Mouse (Mus musculus) hematopoietic stem cell, adult 5-6 weeks (primary cell): ENCODE measurements at regions not wholly inside any gene's neighbourhood (a gene's known extent, or its start where the extent isn't known, plus 50 kb on each side); places are given as distances from the start of the nearest gene placed in this dataset.

Experiments used
- ATAC-seq, 2 experiments: fragments of 125-278 bp in 1 of 2; replicated peaks in 1 of 2; 2 replicates each; pipeline ENCODE4 v1.8.0; 2016 to 2017; ENCODE audit warnings: inconsistent platforms in 2 of 2, mild to moderate bottlenecking in 2 of 2, moderate number of reproducible peaks in 2 of 2, low read depth in 1 of 2, moderate TSS enrichment in 1 of 2; ENCODE audit not compliant: low FRiP score in 2 of 2, poor library complexity in 2 of 2, severe bottlenecking in 2 of 2, insufficient read depth in 1 of 2, low TSS enrichment in 1 of 2

DNA sequence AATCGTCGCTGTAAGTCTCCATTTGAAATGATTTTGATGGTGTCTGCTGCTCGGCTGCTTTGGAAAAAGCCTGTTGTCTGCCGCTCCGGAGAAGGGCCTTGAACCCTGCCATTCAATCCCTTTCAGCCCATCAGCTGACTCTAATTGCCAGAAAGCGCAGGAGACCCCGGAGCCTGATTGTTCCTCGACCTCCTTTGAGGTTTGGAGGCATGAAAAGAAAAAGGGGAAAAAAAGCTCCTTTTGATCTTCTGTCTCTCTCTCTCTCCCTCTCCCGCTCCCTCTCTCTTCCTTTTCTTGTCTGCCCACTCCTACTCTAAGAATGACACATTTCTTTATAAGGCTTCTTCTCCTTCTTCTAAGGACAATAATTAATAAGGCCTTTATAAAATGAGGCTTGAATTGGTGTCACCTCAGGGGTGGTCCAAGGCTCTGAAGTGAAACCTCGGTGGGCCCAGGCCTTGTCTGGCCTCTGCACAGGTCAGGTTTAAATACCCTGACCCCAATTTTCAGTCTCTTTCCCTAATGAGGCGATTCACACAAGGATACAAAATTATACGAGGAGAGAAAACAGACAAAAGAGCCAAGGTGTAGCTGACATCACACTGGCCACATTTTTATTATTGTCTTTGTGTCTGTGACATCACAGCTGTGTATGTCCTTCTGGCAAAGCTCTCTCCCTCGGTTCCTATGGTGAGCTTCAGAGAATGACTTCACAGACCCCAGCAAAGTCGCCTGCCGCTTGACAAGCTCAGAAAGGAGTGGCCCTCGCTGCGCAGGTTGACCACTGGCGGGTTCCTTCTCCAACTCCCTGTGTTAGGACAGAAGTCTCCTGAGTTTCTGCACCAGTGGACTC lies 787.4 kb downstream of the Nr2f2 start:
- no peak for ATAC-seq

DNA sequence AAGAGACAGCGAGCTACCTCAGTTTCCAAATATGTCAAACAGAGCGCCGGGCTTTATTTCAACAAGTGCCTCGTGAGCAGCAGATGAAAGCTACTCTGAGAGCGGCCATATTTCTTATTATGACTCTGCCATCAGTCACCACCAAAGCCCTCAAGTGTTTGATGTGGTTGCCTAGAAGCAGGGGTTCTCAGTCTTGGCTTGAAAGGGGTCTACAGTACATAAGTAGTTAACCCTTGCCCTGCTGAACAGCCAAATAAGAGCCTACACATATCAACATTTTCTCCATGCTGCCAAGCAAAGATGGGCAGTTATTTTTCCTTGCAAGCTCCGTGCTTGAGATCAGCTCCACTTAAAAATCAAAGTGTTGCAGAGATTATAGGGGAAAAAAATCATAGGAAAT lies 788.8 kb downstream of the Nr2f2 start:
- no peak for ATAC-seq

DNA sequence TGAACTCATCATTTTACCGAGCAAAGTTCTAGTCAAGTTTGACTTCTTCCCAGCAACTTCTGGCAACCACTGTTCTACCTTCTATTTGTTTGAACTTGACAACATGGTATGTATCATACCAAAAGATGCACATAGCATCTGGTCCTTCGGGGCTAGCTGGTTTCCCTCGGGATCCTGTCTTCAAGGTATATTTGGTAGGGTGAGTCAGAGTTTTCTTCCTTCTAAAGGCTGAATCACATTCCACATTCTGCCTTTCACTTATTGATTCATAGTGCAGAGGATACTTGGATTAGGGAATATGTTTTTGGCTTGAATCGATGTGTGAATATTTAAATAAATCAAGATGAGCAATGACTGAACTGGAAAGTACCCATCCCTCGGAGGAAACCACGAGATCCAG lies 789.9 kb downstream of the Nr2f2 start:
- no peak for ATAC-seq

DNA sequence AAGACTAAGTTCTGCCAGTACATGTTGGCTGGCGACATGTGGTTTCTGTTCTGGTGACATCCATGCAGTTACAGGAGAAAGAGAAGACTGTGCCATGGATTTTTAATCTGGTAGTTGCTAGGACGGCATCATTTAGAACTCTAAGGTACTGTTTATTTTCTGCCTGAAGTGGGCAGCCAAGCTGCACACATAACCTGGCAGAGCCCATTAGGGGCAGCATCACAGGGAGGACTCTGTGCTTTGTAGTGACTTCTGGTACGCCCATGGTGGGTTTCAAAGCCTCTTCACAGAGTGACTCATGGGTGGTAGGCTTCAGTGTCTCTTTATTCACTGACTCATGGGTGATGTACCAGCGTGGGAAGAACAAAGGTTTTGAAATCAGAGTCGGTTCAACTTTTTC lies 792.8 kb downstream of the Nr2f2 start:
- no peak for ATAC-seq

DNA sequence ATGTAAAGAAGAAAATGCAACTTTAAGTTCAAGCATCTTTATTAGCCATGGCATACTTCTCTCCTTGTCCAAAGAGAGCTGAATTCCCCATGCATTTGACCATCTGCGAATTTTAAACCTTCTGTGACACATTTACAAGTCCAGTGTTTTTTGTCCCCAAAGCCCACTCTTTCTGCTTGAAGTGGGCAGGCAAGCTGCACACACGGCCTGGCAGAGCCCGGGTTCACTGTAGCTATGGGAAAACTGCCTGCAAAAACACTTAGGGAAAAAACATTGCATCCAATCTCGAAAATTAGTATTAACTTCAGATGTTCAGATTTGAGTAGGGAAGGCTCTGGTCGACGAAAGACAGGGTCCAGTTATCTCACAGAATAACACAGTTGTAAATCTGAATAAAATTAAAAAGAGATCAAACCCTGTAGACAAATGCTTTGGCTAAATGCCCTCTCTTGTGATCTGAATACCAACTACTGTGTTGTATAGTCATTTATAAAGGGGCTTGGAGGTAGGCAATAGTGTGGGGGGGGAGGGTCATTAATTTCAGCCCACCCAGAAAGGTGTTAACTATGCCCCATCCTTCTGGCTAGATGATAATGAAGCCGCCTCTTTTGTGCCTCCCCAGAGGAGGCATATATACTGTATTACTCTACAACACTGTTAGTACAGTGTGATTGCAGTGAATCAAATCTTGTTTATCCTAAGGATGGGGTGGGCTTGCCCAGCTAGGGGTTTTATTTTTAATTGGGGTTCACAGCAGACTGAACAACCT lies 793.7 kb downstream of the Nr2f2 start:
- no peak for ATAC-seq

DNA sequence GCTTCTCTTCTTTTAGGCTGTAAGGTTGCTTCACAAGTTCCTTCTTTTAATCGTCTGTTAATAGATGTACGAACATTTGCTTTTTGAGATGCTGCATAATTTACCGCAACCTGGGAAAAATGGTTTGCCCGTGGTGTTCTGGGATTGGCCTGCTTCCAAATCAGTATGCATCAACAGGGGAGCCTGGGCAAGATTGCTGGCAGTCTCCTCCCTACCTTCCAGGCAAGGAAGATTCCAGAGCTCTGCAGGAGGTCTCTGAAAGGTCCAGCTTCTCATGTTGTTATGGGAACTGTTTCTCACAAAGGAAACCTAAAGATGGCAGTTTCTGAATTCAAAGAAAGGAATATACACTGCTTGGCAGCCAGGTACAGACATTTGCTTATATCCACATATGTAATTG lies 799.6 kb downstream of the Nr2f2 start:
- no peak for ATAC-seq

DNA sequence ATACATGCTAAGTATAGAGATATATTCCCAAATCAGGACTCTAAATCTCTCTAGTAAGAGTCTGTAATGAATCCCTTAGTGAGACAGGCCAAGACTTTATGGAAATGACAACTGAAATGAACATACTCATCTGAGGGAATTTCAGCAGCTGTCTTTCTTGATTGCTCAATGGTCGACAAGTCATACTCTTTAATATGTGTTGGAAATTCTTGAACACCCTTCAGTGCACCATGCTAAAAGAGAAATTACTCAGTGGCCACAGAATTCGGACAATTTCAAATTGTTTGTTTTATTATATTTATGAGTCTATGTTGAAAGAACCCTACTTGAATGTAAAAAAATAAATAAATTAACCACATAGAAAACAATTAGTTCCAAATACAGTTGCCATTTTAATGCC lies 802.1 kb downstream of the Nr2f2 start:
- ATAC-seq: no peak

DNA sequence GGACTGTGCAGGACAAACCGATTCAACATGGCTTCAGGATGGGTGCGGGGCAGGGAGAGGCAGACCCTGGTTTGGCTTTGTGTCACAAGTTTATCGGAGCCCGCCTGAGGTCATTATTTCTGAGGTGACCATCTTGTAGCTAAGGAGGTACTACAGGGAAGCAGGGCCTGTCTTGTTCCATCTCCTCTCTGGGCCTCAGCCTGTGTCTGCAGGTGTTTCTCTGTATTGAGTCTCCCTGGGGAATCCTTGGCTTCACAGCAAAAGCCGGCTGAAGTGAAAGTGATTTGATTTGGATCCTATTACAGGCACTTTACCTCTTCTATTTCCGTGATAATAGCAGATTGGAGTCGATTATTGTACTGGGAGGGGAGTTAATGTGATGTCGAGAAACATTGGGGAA lies 805.7 kb upstream of the Arrdc4 start:
- no peak for ATAC-seq

DNA sequence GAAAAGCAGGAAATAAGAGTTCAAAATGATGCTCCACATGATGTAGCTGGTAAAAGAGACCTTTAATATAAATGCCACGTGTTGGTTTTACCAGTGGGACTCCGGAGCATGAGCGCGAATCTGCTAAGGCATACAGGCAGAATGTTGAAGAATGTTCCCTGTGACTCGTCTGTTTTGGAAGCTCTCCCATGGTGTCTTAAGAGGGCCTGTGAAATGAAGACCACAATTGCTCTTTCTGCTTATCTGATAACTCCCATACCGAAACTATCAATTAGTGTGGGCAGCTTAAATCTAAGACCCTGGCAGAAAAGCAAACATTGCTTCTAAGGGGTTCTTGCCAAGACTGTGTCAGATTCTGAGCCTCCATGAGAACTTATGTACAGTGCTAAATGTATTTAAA lies 804.9 kb upstream of the Arrdc4 start:
- ATAC-seq: no peak

DNA sequence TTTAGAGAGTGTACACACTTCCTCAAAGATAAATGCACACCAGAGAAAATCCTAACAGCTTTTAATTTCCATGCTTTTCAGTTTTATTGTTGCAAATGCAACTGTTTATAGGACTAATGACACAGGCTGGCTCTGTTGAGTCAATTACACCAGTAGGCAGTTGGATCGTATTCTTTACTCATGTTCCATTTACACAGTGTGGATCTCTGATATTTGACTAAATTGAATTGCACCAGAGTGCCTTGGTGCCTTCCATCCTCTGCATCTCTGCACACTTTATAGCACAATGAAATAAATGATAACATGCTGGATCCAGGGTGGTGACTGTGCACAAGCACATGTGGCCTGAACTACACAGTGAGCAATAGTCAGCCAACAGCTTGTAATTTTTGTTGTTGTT lies 787.0 kb upstream of the Arrdc4 start:
- no peak for ATAC-seq

DNA sequence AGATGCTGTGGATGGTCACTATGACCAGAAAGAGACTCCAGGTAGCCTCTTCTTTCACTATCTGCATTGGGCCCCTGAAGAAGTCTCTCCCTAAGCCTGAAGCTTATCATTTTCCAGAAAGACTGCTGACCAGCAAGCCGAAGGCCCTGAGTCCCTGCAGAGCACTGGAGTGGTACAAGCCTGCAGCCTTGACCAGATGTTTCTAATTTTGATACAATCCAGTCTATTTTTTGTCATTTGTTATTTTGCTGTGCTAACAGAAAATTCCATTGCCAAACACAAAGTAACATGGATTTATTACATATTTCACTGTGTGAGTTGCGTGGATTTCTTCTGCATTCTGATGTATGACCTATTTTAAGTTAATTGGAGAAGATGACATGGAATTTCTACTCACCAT lies 764.9 kb upstream of the Arrdc4 start:
- ATAC-seq: no peak

DNA sequence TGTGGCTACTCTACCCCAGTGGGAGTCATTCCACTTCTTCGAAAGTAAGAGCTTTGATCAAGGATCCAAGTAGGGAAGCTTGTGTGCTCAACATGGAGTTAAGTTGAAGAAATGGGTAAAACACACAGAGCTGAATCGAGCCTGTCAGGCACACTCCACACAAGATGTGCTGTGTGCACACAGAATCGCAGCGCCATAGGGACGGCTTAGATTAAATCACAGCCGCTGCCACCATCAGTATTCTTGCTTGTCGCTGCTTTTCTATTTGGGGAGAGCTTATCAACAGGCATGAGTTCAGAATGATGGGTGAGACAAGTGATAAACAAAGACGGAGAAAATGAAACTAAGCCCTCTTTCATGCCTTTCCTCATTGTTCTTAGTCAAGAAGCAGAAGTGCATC lies 761.3 kb upstream of the Arrdc4 start:
- no peak for ATAC-seq

DNA sequence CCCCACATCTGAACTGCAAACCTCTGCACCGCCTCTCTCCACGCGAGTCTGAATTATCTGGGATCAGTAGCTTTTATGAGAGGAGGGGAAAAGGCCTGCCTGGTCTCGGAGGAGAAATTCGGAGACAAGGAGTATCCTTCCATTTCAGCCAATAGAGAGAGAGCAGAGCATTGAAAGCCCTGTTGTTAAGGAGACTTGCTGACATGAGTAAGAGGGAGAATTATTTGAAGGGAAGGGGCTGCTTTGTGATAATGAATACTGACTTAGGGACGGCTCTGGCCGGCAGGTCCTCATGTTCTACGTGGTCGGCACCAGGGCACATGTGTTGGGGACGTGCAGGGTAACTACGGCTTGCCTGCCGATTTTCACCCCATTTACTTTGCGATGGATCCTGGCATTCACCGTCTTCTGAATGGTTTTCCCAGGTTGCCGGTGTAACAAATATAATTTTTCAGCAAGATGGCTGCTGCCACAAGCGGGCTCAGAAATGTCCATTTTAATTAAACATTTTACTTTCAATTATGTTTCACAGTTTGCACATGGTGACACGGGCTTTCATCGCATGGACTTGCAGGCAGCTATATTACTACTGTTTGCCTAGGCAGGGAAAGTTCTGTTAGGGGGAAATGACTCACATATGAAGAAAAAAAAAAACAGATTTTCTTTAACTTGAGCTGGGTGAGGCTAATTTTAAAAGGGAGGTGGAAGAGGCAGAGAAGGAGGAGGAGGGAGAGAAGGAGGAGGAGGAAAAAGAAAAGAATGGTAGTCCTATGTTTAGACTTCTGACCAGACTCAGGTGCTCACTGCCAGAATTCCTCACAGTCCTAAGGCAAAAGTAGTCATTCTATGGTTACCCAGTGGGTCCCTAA lies 744.3 kb upstream of the Arrdc4 start:
- ATAC-seq: no peak

DNA sequence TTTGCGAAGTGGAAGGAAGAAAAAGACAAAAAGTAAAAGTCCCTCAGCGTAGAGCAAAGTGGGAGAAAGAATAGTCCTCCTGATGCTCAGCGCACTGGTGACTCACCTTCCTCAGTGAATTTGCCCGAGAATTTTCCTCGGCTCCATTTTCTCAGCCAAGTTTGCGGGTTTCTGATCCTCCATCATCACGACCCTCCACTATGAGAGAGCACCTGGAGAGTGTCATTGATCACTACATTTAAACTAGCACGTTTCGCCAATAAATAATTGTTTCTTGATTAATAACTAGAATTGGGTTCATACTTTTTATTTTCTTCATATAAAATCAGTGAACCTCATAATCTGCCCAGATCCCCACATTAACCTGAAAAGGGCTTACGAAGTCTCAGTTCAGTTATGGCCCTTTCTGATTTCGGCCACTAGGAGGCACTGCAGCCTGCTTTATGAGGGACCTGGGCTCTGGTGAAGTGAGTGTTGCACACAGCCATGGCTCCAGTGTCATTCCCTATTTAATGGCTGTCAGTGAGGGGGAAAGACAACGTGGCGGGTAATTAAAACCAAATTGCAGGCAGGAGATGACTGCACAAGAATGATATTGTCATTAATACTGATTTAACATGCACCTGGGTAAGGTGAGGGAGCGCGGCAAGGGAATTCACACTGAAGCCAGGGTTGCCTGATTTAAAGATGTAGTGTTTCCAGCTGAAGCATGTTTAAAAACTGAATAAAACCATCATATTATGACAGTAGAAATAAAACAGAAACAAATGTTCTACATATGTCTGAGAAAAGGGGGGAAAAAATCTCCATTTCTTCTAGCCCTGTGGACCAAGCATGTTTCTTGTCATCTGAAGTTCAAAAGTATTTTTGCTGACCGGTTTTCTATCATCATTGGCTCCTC lies 741.8 kb upstream of the Arrdc4 start:
- ATAC-seq: peak; percentile 71 to 74; a peak in 3 of 4 replicates

DNA sequence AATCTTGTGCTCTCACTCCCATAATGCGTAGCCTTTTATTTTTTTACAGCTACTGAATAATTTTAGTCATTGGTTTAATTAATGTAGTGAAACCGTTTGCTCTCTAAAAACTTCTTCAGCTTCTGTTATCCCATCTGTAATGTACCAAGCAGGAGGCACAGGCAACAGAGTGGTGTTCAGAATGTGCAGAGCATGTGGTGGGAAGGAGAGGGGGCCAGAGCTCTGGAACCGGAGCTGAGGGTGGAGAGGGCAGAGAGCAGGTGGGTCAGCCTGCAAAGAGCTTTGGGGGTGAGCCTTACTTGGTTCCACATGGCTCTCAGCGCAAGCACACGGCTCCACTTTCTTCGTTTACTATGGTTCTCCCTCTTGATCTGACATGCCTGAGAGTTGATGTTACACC lies 739.6 kb upstream of the Arrdc4 start:
- ATAC-seq: no peak

DNA sequence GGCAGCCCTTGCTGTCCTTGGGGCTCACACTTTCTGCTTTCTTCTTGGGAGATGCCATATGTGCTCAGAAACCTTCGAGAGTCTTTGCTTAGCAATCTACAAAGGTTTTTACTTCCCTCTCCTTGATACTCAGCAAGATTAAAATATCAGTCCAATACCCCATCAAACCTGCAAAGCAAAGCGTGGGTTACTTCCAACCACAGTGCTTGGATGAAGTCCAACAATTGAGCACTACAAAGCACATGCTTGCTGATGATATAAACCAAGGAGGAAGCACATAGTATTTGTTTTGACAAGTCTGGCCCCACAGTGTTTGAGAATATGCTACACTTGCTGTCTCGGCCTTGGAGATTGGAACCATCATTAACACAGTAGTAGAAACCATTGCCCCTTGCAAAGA lies 738.1 kb upstream of the Arrdc4 start:
- ATAC-seq: no peak; a peak in 1 of 4 replicates

DNA sequence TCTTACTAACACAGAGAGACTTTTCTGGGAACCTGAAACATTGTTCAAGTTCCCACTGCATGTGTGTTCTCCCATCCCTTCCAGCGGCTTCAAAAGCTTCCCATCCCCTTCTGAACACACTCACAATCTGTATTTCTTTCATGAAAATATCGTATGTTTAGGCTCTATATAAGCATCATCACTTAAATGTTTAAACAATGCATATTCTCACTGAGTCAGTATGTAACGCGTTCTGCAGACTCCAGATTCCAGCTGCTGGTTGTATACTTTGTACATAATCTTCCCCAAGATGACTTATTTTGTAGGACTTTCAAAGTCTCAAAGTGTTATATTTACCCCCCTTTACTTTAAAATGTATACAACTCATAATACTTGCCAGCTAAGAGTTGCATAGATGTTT lies 735.5 kb upstream of the Arrdc4 start:
- ATAC-seq: no peak
